Mouse (Mus musculus): Measurements from ENCODE around the gene Kcng4. TPM values are rescaled to one million over a fixed set of nuclear protein-coding genes. Genes with fewer than 3 reads are reported as not detected.

The Kcng4 gene
- polyA plus RNA-seq, 1 experiment from 2014 or later = 0.32 TPM

DNA sequence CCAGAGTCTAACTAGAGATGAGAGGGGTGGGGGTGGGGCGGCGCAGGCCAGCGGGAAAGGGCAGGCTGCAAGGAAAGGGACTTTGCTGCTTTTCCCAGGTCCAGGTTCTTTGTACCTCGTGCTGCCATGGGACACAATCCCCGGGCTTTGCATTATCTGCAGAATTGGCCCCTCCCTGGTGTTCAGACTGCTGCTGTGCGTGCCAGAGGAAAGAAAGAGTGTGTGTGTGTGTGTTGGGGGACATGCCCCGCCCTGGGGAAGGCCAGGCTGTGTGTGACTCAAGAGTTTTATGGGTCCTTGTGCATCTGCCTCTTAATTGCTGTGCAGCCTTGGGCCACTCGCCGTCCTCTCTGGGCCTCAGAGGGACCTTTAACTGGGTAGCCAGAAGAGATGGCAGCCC is 33.0 kb upstream of the Kcng4 start:
- H3K9me3 ChIP-seq (ENCODE audit: control insufficient read depth, low read length) = no peaks in the 10 kb centered on the region
- no peak for DNase-seq (ENCODE audit: low spot score)
- no peak overlapping the region for H3K9ac ChIP-seq (ENCODE audit: low read length)
- no peaks in the 10 kb centered on the region for H3K27me3 ChIP-seq (ENCODE audit: control insufficient read depth, insufficient read depth, low read length)
- 62% methylated on average over 9 of the region's 9 CpGs for WGBS
- no peaks in the 10 kb centered on the region for H3K4me1 ChIP-seq (ENCODE audit: control insufficient read depth, insufficient read depth, low read length)
- no peak overlapping the region for H3K4me3 ChIP-seq (ENCODE audit: low read depth, low read length)
- no peak overlapping the region for H3K4me2 ChIP-seq (ENCODE audit: low read depth)
- no peak overlapping the region for H3K27ac ChIP-seq (ENCODE audit: low read depth, low read length)
- ATAC-seq (ENCODE audit: insufficient read depth, low FRiP score, low TSS enrichment) = no peak
- H3K36me3 ChIP-seq (ENCODE audit: control insufficient read depth, insufficient read depth, low read length) = no peaks in the 10 kb centered on the region

DNA sequence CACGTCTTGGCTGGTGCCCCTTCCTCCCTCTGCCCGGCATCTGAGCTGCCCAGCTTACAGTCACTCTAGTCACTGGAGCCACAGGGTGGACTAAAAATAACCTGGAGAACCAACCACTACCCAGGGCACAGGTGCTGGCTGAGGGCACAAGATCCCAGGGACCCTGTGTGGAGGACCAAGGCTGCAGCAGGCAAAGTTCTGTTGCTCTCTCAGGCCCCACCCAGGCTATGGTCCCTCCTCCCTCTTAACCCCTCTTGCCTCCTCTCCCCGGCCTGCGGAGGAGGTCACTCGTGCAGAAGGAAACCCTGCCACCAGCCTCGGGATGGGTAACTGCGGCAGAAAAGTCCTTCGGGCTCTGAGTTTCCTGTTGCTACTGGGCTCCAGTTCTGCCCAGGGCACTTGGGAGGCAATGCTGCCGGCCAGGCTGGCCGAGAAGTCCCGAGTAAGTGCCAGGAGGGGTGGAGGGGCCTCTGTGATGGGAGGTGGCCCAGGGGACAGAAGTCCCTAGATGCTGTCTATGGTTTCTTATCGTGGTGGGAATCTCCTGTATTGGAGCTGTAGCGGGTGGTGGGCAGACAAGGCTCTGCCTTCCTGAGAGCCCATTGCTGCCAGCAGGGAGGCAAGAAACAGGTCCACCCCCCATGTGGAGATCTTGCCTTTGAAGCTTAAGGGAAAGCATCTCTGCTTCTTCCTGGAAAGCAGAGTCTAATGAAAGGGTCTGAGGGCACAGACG is 30.9 kb upstream of the Kcng4 start, which contains the start of gene Wfdc1:
Gene Wfdc1 (plus strand): TSS at position 147 of the 733 bp plus-strand sequence.
- DNase-seq (ENCODE audit: low spot score) (no peak), ATAC-seq (ENCODE audit: insufficient read depth, low FRiP score, low TSS enrichment) (no peak)
- H3K4me1 ChIP-seq (ENCODE audit: control insufficient read depth, insufficient read depth, low read length) = no peaks in the 10 kb centered on the region; the same call in 1 of the 2 replicates
- WGBS = 17% methylated on average over 14 of the region's 14 CpGs
- no peaks in the 10 kb centered on the region for H3K9me3 ChIP-seq (ENCODE audit: control insufficient read depth, low read length)
- H3K4me2 ChIP-seq (ENCODE audit: low read depth) = no peak within 1 kb of the TSS
- no peak within 1 kb of the TSS for H3K27ac ChIP-seq (ENCODE audit: low read depth, low read length)
- H3K36me3 ChIP-seq (ENCODE audit: control insufficient read depth, insufficient read depth, low read length) = no peaks in the 10 kb centered on the region
- H3K9ac ChIP-seq (ENCODE audit: low read length) = 0 out of 2 replicates have a peak within 1 kb of the TSS, but pooled peaks have one; percentile 14
- no peak within 1 kb of the TSS for H3K4me3 ChIP-seq (ENCODE audit: low read depth, low read length)
- no peaks in the 10 kb centered on the region for H3K27me3 ChIP-seq (ENCODE audit: control insufficient read depth, insufficient read depth, low read length)

DNA sequence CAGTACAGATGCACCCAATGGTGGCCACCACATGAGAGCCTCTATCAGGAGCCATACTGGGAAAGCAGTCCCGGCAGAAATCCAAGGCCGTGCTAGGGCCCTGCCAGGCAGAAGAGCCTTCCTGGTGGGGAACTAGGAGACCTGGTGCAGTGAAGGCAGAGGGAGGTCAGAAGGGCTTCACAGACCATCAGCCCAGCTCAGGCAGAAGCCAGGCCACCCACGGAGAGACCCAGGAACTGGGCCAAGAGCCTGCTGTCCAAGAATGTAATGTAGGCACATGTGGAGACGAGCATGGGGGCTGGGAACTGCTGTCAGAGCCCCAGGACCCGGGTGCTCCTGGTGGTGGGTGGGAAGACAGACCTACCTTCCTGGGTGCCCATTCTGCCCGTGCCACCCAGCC is 29.8 kb upstream of the Kcng4 start:
- ATAC-seq (ENCODE audit: insufficient read depth, low FRiP score, low TSS enrichment) (no peak), DNase-seq (ENCODE audit: low spot score) (no peak)
- H3K9me3 ChIP-seq (ENCODE audit: control insufficient read depth, low read length) = no peaks in the 10 kb centered on the region
- no peak overlapping the region for H3K4me2 ChIP-seq (ENCODE audit: low read depth)
- H3K4me3 ChIP-seq (ENCODE audit: low read depth, low read length) = no peak overlapping the region
- no peak overlapping the region for H3K27ac ChIP-seq (ENCODE audit: low read depth, low read length)
- H3K4me1 ChIP-seq (ENCODE audit: control insufficient read depth, insufficient read depth, low read length) = peaks cover 5% of the 10 kb centered on the region
- H3K9ac ChIP-seq (ENCODE audit: low read length) = no peak overlapping the region
- no peaks in the 10 kb centered on the region for H3K27me3 ChIP-seq (ENCODE audit: control insufficient read depth, insufficient read depth, low read length)
- H3K36me3 ChIP-seq (ENCODE audit: control insufficient read depth, insufficient read depth, low read length) = no peaks in the 10 kb centered on the region
- 82% methylated on average over 6 of the region's 6 CpGs for WGBS

DNA sequence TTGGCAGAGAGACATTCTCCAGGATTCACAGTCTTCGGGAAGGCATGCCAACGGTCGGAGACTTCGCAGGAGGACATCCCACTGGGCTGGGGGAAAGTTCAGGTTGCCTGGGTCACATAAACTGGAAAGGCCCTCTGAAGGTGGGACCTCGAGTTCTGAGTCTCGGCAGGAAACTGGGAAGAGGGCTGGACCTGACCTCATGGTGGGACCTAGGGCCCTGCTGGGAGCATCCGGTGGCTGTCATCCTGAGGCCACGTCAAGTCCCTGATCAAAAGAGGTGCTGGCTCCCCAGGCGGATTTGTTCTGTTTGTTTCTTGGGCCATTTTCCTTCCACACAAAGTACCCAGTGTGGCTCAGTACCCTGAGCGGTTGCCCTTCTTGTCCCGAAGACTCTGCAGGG is 28.0 kb upstream of the Kcng4 start:
- Histone ChIP-seq H3K4me3 (ENCODE audit: low read depth, low read length) (no peak overlapping the region), H3K36me3 (ENCODE audit: control insufficient read depth, insufficient read depth, low read length) (no peaks in the 10 kb centered on the region), H3K4me2 (ENCODE audit: low read depth) (no peak overlapping the region), H3K9me3 (ENCODE audit: control insufficient read depth, low read length) (no peaks in the 10 kb centered on the region), H3K4me1 (ENCODE audit: control insufficient read depth, insufficient read depth, low read length) (peaks cover 5% of the 10 kb centered on the region), H3K27ac (ENCODE audit: low read depth, low read length) (no peak overlapping the region), H3K9ac (ENCODE audit: low read length) (no peak overlapping the region), H3K27me3 (ENCODE audit: control insufficient read depth, insufficient read depth, low read length) (no peaks in the 10 kb centered on the region)
- ATAC-seq (ENCODE audit: insufficient read depth, low FRiP score, low TSS enrichment) (no peak), DNase-seq (ENCODE audit: low spot score) (no peak)
- WGBS = 67% methylated on average over 11 of the region's 11 CpGs

DNA sequence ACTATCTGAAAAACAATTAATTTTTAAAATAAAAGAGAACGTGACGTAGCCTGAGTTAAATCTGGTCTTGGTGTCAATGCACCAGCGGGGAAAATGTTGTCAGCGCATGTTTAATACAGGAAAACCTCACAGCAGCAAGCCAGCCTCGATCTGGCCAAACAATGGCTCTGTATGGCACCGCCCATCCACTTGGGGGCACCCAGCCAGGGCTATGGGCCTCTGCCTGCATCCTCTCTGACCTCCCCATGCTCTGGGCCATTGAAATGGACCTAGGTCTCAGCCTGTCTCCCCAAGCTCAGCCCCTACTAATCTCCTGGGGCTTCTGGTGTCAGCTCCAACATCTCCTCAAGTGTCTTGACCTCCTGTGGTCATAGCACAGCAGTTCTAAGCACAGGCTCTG is 26.4 kb upstream of the Kcng4 start:
- 72% methylated on average over 6 of the region's 6 CpGs for WGBS

DNA sequence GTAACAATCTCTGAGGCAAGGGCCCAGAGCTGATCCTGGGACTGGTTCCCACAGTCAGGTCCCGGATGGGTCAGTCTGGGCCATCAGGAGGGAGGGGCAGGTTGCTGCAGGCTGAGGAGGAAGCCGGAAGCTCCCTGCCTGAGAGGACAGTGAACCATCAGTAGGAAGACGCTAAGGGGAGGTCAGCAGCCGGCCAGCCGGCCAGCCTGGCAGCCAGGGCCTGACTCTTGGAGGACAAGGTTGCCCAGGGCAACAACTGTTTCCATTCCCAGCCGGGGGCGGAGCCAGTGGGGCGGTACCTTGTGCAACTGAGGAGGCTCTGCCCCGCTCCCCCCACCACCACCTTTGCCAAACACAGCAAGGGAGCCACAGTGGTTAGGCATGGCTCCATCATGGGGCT is 25.6 kb upstream of the Kcng4 start:
- WGBS = 3% methylated on average over 9 of the region's 9 CpGs
- H3K27me3 ChIP-seq (ENCODE audit: control insufficient read depth, insufficient read depth, low read length) = no peaks in the 10 kb centered on the region
- H3K36me3 ChIP-seq (ENCODE audit: control insufficient read depth, insufficient read depth, low read length) = no peaks in the 10 kb centered on the region
- H3K9me3 ChIP-seq (ENCODE audit: control insufficient read depth, low read length) = no peaks in the 10 kb centered on the region
- DNase-seq (ENCODE audit: low spot score) (peak; percentile 63), ATAC-seq (ENCODE audit: insufficient read depth, low FRiP score, low TSS enrichment) (0 out of 2 replicates have a peak, but pooled peaks have one; percentile 38)
- peaks cover 5% of the 10 kb centered on the region for H3K4me1 ChIP-seq (ENCODE audit: control insufficient read depth, insufficient read depth, low read length)
- H3K27ac ChIP-seq (ENCODE audit: low read depth, low read length) = 0 out of 2 replicates have a peak overlapping the region, but pooled peaks have one; percentile 53
- no peak overlapping the region for H3K4me3 ChIP-seq (ENCODE audit: low read depth, low read length)
- no peak overlapping the region for H3K4me2 ChIP-seq (ENCODE audit: low read depth)
- H3K9ac ChIP-seq (ENCODE audit: low read length) = peak overlapping the region; percentile 40; the same call in 1 of the 2 replicates

More for the DNA sequence above, 26.4 kb upstream of the Kcng4 start:
- Histone ChIP-seq H3K36me3 (ENCODE audit: control insufficient read depth, insufficient read depth, low read length) (no peaks in the 10 kb centered on the region), H3K4me2 (ENCODE audit: low read depth) (no peak overlapping the region), H3K4me1 (ENCODE audit: control insufficient read depth, insufficient read depth, low read length) (peaks cover 5% of the 10 kb centered on the region), H3K9ac (ENCODE audit: low read length) (no peak overlapping the region), H3K4me3 (ENCODE audit: low read depth, low read length) (no peak overlapping the region), H3K9me3 (ENCODE audit: control insufficient read depth, low read length) (no peaks in the 10 kb centered on the region), H3K27ac (ENCODE audit: low read depth, low read length) (no peak overlapping the region), H3K27me3 (ENCODE audit: control insufficient read depth, insufficient read depth, low read length) (no peaks in the 10 kb centered on the region)
- DNase-seq (ENCODE audit: low spot score) = no peak
- ATAC-seq (ENCODE audit: insufficient read depth, low FRiP score, low TSS enrichment) = no peak

DNA sequence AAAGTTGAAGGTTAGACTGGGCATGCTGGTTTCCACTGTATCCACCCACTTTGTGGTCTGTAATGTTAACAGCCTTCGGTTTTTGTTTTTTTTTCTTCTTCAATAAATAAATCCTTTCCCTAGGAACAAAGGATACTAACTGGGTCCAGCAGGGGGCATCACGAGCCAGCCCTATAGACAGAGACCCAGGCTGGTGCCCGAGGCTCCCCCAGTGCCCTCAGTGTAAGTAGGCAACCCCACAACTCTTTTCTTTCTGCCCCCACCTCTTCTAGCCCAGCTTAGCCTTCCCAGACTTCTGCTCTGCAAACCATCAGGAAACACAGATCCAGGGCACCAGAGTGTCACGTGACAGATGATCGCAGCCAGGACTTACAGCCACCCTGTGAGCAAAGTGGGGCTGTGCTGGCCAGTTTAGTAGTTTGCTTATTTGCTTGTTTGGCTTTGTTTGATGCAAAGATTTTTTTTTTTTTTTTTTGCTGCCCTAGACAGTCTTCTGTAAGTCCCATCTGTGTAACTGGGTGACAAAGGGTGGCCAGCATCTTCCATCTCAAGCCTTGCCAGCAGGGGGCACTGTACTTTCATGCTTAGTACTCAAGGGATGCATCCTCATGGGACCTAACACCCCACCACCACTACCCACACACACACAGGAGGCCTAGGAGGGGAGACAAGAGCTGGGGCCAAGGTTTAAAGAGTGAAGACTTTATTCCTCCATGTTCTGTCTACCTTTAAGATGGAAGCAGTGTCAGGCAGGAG is 21.4 kb upstream of the Kcng4 start:
- ATAC-seq (ENCODE audit: insufficient read depth, low FRiP score, low TSS enrichment) (no peak), DNase-seq (ENCODE audit: low spot score) (no peak)
- WGBS = 61% methylated on average over 5 of the region's 5 CpGs
- no peaks in the 10 kb centered on the region for H3K27me3 ChIP-seq (ENCODE audit: control insufficient read depth, insufficient read depth, low read length)
- no peaks in the 10 kb centered on the region for H3K36me3 ChIP-seq (ENCODE audit: control insufficient read depth, insufficient read depth, low read length)
- H3K4me2 ChIP-seq (ENCODE audit: low read depth) = no peak overlapping the region
- H3K4me1 ChIP-seq (ENCODE audit: control insufficient read depth, insufficient read depth, low read length) = peaks cover 5% of the 10 kb centered on the region
- no peak overlapping the region for H3K9ac ChIP-seq (ENCODE audit: low read length)
- H3K9me3 ChIP-seq (ENCODE audit: control insufficient read depth, low read length) = no peaks in the 10 kb centered on the region
- H3K4me3 ChIP-seq (ENCODE audit: low read depth, low read length) = no peak overlapping the region
- no peak overlapping the region for H3K27ac ChIP-seq (ENCODE audit: low read depth, low read length)

DNA sequence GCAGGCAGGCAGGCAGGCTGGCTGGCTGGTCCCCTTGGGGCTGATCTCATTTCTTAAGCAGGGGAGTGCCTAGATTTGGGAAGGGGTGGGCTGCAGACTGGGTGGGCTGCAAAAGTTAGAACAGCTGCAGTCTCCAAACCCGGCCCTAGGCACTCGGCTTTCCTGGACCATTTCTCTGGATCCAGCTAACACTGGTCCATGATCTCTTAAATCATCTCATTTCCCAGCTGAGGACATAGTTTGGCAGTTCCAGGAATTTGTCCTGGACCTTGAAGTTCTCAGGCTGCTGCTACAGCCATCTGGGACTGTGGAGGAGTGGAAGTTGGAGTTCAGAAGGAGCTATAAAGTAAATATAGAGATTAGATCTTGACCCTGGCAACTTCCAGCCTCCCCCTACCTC is 15.8 kb upstream of the Kcng4 start:
- Histone ChIP-seq H3K27ac (ENCODE audit: low read depth, low read length) (no peak overlapping the region), H3K36me3 (ENCODE audit: control insufficient read depth, insufficient read depth, low read length) (no peaks in the 10 kb centered on the region), H3K27me3 (ENCODE audit: control insufficient read depth, insufficient read depth, low read length) (no peaks in the 10 kb centered on the region), H3K4me1 (ENCODE audit: control insufficient read depth, insufficient read depth, low read length) (no peaks in the 10 kb centered on the region), H3K4me3 (ENCODE audit: low read depth, low read length) (no peak overlapping the region), H3K9me3 (ENCODE audit: control insufficient read depth, low read length) (no peaks in the 10 kb centered on the region), H3K9ac (ENCODE audit: low read length) (no peak overlapping the region), H3K4me2 (ENCODE audit: low read depth) (no peak overlapping the region)
- WGBS = 47% methylated on average over 2 of the region's 2 CpGs
- DNase-seq (ENCODE audit: low spot score) (no peak), ATAC-seq (ENCODE audit: insufficient read depth, low FRiP score, low TSS enrichment) (no peak)

Data from neural tube, embryonic 11.5 days (tissue).